Mouse (Mus musculus) midbrain, embryonic 14.5 days (tissue): ENCODE results near the gene Sept8. TPM values are rescaled to one million over a fixed set of nuclear protein-coding genes. Genes with fewer than 3 reads are reported as not detected.
A peak's percentile ranks its signal among the peaks of the same experiment; 100 is the strongest.

Experiments
- ATAC-seq: fragments of 200-750 bp; cut with Nextera tagmentation; 2 replicates; pipeline ENCODE4 v1.8.0; 2017; ENCODE audit warnings: moderate number of reproducible peaks, moderate library complexity; ENCODE audit not compliant: low FRiP score, low TSS enrichment
- DNase-seq: peaks from one replicate; pipeline ENCODE4 v3.0.0-alpha.2; 2015
- H3K27ac ChIP-seq: fragments of 300-500 bp; sonication (generic); replicated peaks from 2 replicates; pipeline ENCODE4 v1.5.1; 2014; ENCODE audit warnings: mild to moderate bottlenecking, low read depth, low read length, moderate library complexity
- H3K27me3 ChIP-seq: fragments of 300-500 bp; sonication (generic); 2 replicates; pipeline ENCODE4 v1.6.1; 2014; ENCODE audit warnings: low read length, control low read depth, mixed read lengths; ENCODE audit not compliant: control insufficient read depth, insufficient read depth
- H3K36me3 ChIP-seq: fragments of 300-500 bp; sonication (generic); 2 replicates; pipeline ENCODE4 v1.6.1; 2014; ENCODE audit warnings: low read length, control low read depth; ENCODE audit not compliant: control insufficient read depth, insufficient read depth
- H3K4me1 ChIP-seq: fragments of 300-500 bp; sonication (generic); 2 replicates; pipeline ENCODE4 v1.6.1; 2014; ENCODE audit warnings: mild to moderate bottlenecking, antibody characterized with exemption, low read length, control low read depth; ENCODE audit not compliant: control insufficient read depth, insufficient read depth
- H3K4me2 ChIP-seq: fragments of 300-500 bp; sonication (generic); 2 replicates; pipeline ENCODE4 v1.6.1; 2014; ENCODE audit warnings: mild to moderate bottlenecking, low read length, moderate library complexity
- H3K4me3 ChIP-seq: fragments of 300-500 bp; sonication (generic); replicated peaks from 2 replicates; pipeline ENCODE4 v1.5.1; 2014; ENCODE audit warnings: low read depth, low read length
- H3K9ac ChIP-seq: fragments of 300-500 bp; sonication (generic); replicated peaks from 2 replicates; pipeline ENCODE4 v1.6.1; 2014; ENCODE audit warnings: mild to moderate bottlenecking, low read length, moderate library complexity
- H3K9me3 ChIP-seq: fragments of 300-500 bp; sonication (generic); 2 replicates; pipeline ENCODE4 v1.6.1; 2016; ENCODE audit warnings: low read length, control low read depth, mixed read lengths; ENCODE audit not compliant: control insufficient read depth
- WGBS: fragments of 180-500 bp; shearing (Covaris S2); extraction: QIAGEN DNeasy Blood & Tissue Kit; methylation state at CpG from one replicate; pipeline ENCODE4 v1.1.7; 2014; 5-methylcytosine and 5-hydroxymethylcytosine counted together
- polyA plus RNA-seq: library from polyadenylated mRNA; unstranded; fragments of >200 nt; fragmentation: Nextera tagmentation; extraction: Ambion mirVana; gene quantifications from 2 replicates; pipeline ENCODE4 v1.2.1, GENCODE M21; 2014

Sept8 gene
- polyA plus RNA-seq, 1 experiment from 2014 or later, result 16.5 TPM

GRCm38 (mm10) chr11:53520122-53520978, 1.3 kb downstream of the Sept8 start:
- no peaks in the 10 kb centered on the region for H3K9me3 ChIP-seq
- ATAC-seq, result no peak; the same call in 1 of the 2 replicates
- no peaks in the 10 kb centered on the region for H3K36me3 ChIP-seq
- peak overlapping the region; percentile 50 for H3K4me3 ChIP-seq
- peak overlapping the region; percentile 66 for H3K9ac ChIP-seq
- peak; percentile 51 for DNase-seq
- H3K27me3 ChIP-seq, result 0 out of 2 replicates have a peak, but pooled peaks cover 8% of the 10 kb centered on the region
- H3K4me2 ChIP-seq, result peak overlapping the region; percentile 76
- peaks cover 15% of the 10 kb centered on the region for H3K4me1 ChIP-seq
- H3K27ac ChIP-seq, result peak overlapping the region; percentile 26
- 2% methylated on average over 24 of the region's 24 CpGs for WGBS

GRCm38 (mm10) chr11:53521120-53521820, 2.2 kb downstream of the Sept8 start:
- Histone ChIP-seq H3K36me3 (no peaks in the 10 kb centered on the region), H3K9me3 (no peaks in the 10 kb centered on the region), H3K4me1 (peaks cover 15% of the 10 kb centered on the region), H3K9ac (peak overlapping the region; percentile 36; the same call in 1 of the 2 replicates), H3K4me3 (peak overlapping the region; percentile 50; the same call in 1 of the 2 replicates), H3K27me3 (0 out of 2 replicates have a peak, but pooled peaks cover 8% of the 10 kb centered on the region), H3K27ac (no peak overlapping the region), H3K4me2 (peak overlapping the region; percentile 76)
- ATAC-seq (no peak), DNase-seq (peak; percentile 35)
- WGBS, result 52% methylated on average over 16 of the region's 16 CpGs

GRCm38 (mm10) chr11:53521821-53522131, 2.7 kb downstream of the Sept8 start:
- no peak for ATAC-seq
- Histone ChIP-seq H3K9me3 (no peaks in the 10 kb centered on the region), H3K36me3 (no peaks in the 10 kb centered on the region), H3K4me1 (peaks cover 15% of the 10 kb centered on the region), H3K4me2 (peak overlapping the region; percentile 76), H3K4me3 (no peak overlapping the region), H3K27ac (no peak overlapping the region), H3K9ac (0 out of 2 replicates have a peak overlapping the region, but pooled peaks have one; percentile 16), H3K27me3 (0 out of 2 replicates have a peak, but pooled peaks cover 8% of the 10 kb centered on the region)
- WGBS, result 87% methylated on average over 7 of the region's 7 CpGs
- DNase-seq, result no peak

GRCm38 (mm10) chr11:53522362-53522761, 3.3 kb downstream of the Sept8 start:
- 88% methylated on average over 3 of the region's 3 CpGs for WGBS
- no peak for ATAC-seq
- no peak overlapping the region for H3K4me3 ChIP-seq
- H3K27me3 ChIP-seq, result 0 out of 2 replicates have a peak, but pooled peaks cover 8% of the 10 kb centered on the region
- H3K9ac ChIP-seq, result no peak overlapping the region
- no peak overlapping the region for H3K4me2 ChIP-seq
- no peaks in the 10 kb centered on the region for H3K9me3 ChIP-seq
- peaks cover 15% of the 10 kb centered on the region for H3K4me1 ChIP-seq
- no peak overlapping the region for H3K27ac ChIP-seq
- no peaks in the 10 kb centered on the region for H3K36me3 ChIP-seq
- DNase-seq, result no peak

GRCm38 (mm10) chr11:53522930-53523329, 3.9 kb downstream of the Sept8 start:
- Histone ChIP-seq H3K36me3 (no peaks in the 10 kb centered on the region), H3K4me1 (peaks cover 15% of the 10 kb centered on the region), H3K9ac (no peak overlapping the region), H3K4me3 (no peak overlapping the region), H3K27me3 (0 out of 2 replicates have a peak, but pooled peaks cover 8% of the 10 kb centered on the region), H3K9me3 (no peaks in the 10 kb centered on the region), H3K4me2 (no peak overlapping the region), H3K27ac (no peak overlapping the region)
- ATAC-seq (no peak), DNase-seq (no peak)
- WGBS, result 86% methylated on average over 9 of the region's 9 CpGs

GRCm38 (mm10) chr11:53523545-53524405, 4.7 kb downstream of the Sept8 start:
- Histone ChIP-seq H3K4me3 (no peak overlapping the region), H3K4me1 (peaks cover 15% of the 10 kb centered on the region), H3K9ac (no peak overlapping the region), H3K4me2 (no peak overlapping the region), H3K27ac (no peak overlapping the region), H3K27me3 (0 out of 2 replicates have a peak, but pooled peaks cover under 1% of the 10 kb centered on the region), H3K36me3 (no peaks in the 10 kb centered on the region), H3K9me3 (no peaks in the 10 kb centered on the region)
- 83% methylated on average over 14 of the region's 14 CpGs for WGBS
- no peak for DNase-seq
- ATAC-seq, result no peak

- ATAC-seq (no peak), DNase-seq (no peak)
- Histone ChIP-seq H3K9me3 (no peaks in the 10 kb centered on the region), H3K4me1 (peaks cover 15% of the 10 kb centered on the region), H3K9ac (no peak overlapping the region), H3K4me3 (no peak overlapping the region), H3K36me3 (no peaks in the 10 kb centered on the region), H3K27me3 (no peaks in the 10 kb centered on the region), H3K27ac (no peak overlapping the region), H3K4me2 (no peak overlapping the region)
- 58% methylated on average over 6 of the region's 6 CpGs for WGBS
Measured at GRCm38 (mm10) chr11:53524905-53525304, 5.8 kb downstream of the Sept8 start.

GRCm38 (mm10) chr11:53525461-53525860, 6.4 kb downstream of the Sept8 start:
- 40% methylated on average over 4 of the region's 4 CpGs for WGBS
- peaks cover 11% of the 10 kb centered on the region for H3K4me1 ChIP-seq
- no peak overlapping the region for H3K4me3 ChIP-seq
- DNase-seq (no peak), ATAC-seq (no peak)
- no peak overlapping the region for H3K9ac ChIP-seq
- H3K27ac ChIP-seq, result no peak overlapping the region
- no peaks in the 10 kb centered on the region for H3K9me3 ChIP-seq
- H3K4me2 ChIP-seq, result no peak overlapping the region
- no peaks in the 10 kb centered on the region for H3K27me3 ChIP-seq
- H3K36me3 ChIP-seq, result no peaks in the 10 kb centered on the region
